Mouse (Mus musculus) embryo, embryonic 10.5 days (tissue): ENCODE data around the gene Rnpepl1.
A peak's percentile ranks its signal among the peaks of the same experiment; 100 is the strongest.

Experiments used
- DNase-seq: peaks from one replicate; pipeline ENCODE4 v3.0.0-alpha.2; 2015; ENCODE audit warnings: low spot score

The Rnpepl1 gene

GRCm38 (mm10) chr1:92907632-92908360 is 2.8 kb upstream of the Rnpepl1 start:
- DNase-seq = no peak

GRCm38 (mm10) chr1:92908664-92909063 is 1.9 kb upstream of the Rnpepl1 start:
- DNase-seq = no peak

DNA sequence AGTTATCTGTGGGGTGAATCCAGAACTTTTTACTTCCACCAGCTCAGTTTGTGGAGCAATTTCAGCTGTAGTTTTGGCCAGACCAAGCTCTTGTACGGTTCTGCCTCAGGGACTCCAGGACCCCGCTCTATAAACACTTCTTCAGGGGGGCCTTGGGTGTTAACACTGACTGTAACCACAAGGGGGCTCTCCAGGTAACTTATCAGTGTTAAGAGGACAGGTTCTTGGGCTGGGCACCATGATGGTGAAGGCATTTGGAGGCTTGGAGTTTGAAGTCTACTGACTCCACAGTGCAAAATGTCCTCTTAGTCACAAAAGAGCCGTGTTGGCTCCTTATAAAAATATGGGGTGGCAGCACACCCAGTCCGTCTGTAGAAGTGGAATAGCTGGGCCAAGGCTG is 1.5 kb upstream of the Rnpepl1 start:
- DNase-seq = peak; percentile 71

- DNase-seq = peak; percentile 49
Measured at GRCm38 (mm10) chr1:92910925-92911720, 540 bp downstream of the Rnpepl1 start.

DNA sequence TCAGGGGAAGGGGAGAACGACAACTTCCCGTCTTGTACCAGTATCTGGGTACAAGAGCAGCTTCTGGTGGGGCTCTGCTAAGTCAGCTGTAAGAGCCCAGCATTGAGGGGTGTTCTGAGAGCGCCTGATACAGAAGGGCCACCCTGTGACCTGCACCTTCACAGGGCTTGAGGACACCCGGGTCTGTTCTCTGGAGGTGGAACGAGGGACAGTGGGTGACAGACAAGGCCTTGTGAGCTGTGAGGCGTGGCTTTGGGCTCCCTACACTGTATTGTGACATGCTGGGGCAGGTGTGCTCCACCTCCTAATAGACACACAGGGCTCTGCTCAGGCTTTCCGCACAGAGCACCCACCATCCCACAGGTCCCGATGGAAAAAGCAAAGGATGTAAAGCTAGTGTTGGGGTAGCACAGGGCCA is 1.1 kb downstream of the Rnpepl1 start:
- no peak for DNase-seq

DNA sequence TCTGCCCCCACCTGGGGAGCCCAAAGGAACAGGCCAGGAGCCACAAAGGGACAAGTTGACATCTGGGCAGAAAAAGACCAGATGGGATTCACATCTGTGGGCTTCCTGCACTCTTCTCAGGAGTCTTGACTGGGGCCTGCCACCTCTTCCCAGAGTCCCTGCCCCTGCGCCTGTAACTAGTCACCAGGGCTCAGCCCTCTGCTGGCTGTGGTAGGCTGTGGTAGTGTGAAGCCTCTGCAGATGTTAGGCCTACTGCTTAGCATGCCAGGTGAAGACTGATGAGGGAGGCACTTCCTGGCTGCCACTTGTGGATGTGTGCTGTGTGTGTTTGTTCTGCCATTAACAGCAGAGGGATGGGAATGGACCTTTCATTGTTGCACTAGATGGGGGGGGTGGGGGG is 1.7 kb downstream of the Rnpepl1 start:
- no peak for DNase-seq

GRCm38 (mm10) chr1:92914239-92914638 is 3.7 kb downstream of the Rnpepl1 start:
- DNase-seq = no peak

GRCm38 (mm10) chr1:92914993-92915392 is 4.4 kb downstream of the Rnpepl1 start:
- DNase-seq = no peak

DNA sequence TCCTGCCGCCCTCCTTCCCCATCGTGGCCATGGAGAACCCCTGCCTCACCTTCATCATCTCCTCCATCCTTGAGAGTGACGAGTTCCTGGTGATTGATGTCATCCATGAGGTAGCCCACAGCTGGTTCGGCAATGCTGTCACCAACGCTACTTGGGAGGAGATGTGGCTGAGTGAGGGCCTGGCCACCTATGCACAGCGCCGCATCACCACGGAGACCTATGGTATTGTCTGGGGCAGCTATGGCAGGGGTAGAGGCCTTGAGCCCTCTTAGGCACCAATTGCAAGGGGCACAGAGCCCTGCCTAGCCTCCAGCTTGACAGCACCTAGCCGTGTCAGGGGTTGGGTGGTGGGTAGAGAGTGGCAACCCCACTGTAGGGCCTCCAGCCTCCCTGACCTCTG is 6.1 kb downstream of the Rnpepl1 start:
- no peak for DNase-seq

GRCm38 (mm10) chr1:92919151-92919550 is 8.6 kb downstream of the Rnpepl1 start:
- DNase-seq = no peak

DNA sequence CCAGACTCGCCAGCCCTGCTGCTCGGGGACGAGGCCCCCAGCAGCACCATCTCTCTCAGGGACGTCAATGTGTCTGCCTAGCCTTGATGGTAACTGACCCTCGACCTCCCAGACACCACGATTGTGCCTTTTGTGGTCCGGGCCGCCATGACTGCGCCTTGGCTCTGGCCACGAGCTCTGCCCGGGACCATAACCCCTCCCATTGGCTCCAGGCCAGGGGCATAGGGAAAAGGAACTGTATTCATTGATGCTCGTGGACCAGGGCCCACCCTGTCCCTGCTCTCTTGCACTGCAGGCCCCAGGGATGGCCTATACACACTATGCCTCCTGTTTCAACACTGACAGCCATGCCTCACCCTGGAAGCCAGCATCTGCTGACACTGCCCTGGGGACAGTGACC is 9.2 kb downstream of the Rnpepl1 start:
- DNase-seq = no peak

GRCm38 (mm10) chr1:92920474-92921200 is 10.1 kb downstream of the Rnpepl1 start:
- DNase-seq = no peak

GRCm38 (mm10) chr1:92921496-92921895 is 10.9 kb downstream of the Rnpepl1 start:
- DNase-seq = no peak

DNA sequence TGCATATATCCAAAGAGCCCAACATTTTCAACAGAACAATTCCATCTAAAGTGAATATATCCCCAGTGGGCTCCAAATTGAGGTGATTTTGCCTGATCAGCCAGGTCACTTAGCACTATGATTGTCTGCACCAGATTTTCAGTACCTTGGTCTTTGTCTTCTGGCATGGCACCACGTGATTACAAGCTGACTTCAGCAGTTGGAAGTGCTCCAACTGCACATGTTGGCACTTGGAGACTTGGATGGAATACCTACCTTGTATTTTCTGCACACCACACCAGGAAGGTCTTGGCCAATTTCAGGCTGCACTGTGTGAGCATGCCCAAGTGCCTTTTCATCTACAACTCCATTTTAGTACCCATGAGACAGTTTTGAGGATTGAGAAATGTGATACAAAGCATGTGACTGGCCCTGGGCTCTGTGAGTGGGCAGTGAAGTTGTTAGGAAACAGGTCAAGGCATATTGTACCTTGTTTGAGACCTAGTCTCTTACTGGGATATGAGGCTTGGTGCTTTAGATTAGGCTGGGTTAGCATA is 19.7 kb downstream of the Rnpepl1 start:
- DNase-seq = no peak

DNA sequence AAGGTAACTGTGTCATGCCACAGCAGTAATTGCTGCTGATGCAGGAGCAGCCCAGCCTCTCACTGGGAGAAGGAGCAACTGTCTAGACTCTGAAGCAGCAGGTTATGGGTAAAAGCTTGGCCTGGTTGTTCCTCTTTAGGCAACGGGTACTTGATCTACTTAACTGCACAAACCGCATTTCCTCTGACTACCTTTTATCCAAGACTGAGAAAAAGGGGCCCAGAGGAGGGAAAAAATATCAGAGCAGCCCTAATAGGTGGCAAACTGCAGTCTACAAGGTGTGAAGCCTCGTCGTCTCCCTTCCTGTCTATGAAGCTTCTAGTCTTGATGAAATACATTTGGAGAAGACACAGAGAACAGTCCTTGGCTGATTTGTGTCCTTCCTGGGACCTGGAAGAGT is 23.0 kb downstream of the Rnpepl1 start:
- no peak for DNase-seq

GRCm38 (mm10) chr1:92934182-92934827 is 23.7 kb downstream of the Rnpepl1 start, which contains the start of gene Capn10:
Gene Capn10, plus strand, starts transcription at chr1:92934376.
- peak; percentile 98 for DNase-seq

- no peak for DNase-seq
Measured at GRCm38 (mm10) chr1:92935054-92935962, 24.7 kb downstream of the Rnpepl1 start.

DNA sequence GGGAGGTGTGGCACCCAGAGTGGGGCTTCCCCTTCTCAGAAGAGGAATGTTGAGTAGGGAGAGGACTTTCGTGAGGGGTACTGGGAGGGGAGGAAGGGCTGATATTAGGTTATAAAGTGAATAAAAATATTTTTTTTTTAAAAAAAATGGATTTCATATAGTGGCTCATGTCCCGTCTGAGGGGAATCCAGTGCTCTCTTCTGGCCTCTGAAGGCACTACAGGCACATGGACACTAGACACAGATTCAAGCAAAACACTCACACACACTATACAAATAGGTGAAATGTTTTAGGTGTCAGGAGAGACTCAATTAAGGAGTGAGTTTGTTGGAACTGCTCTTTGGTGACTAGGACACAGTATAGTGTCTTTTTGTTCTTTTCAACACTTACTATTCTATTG is 25.4 kb downstream of the Rnpepl1 start:
- DNase-seq = no peak

DNA sequence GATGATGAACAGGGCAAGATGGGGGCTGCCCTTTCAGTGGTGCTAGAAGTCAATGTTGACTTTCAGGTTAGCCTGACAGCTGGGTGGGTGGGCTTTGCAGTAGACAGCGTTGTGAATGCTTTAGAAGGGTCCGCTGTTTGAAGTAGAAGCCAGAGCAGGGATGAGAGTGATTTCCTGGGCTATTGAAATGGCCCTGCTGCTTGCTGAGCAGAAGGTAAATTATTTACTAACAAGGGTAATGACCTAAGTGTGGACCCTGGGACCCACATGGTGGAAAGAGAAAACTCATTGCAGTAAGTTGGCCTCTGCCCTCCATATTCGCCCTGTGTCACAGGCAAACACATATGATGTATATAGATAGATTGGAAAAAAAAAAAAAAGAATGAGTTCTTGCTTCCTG is 25.9 kb downstream of the Rnpepl1 start:
- DNase-seq = no peak

DNA sequence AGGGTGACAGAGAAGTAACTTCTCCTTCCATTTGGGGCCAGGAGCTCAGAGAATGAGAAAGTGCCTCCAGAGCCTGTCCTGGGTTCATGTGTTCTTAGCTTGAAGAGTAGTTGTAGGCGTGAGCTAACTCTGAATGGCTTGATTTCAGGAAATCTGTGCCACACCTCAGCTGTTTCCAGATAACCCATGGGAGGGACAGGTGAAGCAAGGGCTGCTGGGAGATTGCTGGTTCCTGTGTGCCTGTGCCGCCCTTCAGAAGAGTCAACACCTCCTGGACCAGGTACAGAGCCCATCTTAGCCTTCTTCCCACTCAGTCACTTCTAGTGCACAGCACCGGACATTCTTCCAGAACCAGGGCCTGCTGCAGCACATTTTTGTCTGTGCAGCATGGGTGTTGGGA is 27.2 kb downstream of the Rnpepl1 start:
- DNase-seq = no peak

GRCm38 (mm10) chr1:92939746-92940145 is 29.2 kb downstream of the Rnpepl1 start:
- no peak for DNase-seq
